Mouse (Mus musculus) lung, embryonic 15.5 days (tissue): ENCODE results near the gene Dctn2. TPM values are rescaled to one million over a fixed set of nuclear protein-coding genes. Genes with fewer than 3 reads are reported as not detected.
A peak's percentile ranks its signal among the peaks of the same experiment; 100 is the strongest.
"Not testable (repeated sequence)": the region's sequence is repeated elsewhere in the genome, so short reads cannot be mapped to it uniquely, and the experiment has no call there.

Experiments
- ATAC-seq: fragments of 200-750 bp; cut with Nextera tagmentation; 2 replicates; pipeline ENCODE4 v1.8.0; 2017; ENCODE audit warnings: moderate number of reproducible peaks, borderline replicate concordance; ENCODE audit not compliant: low FRiP score, low TSS enrichment; ENCODE audit errors: extremely low read depth
- H3K27ac ChIP-seq: fragments of 300-500 bp; sonication (generic); 2 replicates; pipeline ENCODE4 v1.5.1; 2015; ENCODE audit warnings: moderate library complexity, mild to moderate bottlenecking, inconsistent platforms
- H3K27me3 ChIP-seq: fragments of 300-500 bp; sonication (generic); 2 replicates; pipeline ENCODE4 v1.6.1; 2015; ENCODE audit warnings: inconsistent platforms
- H3K36me3 ChIP-seq: fragments of 300-500 bp; sonication (generic); 2 replicates; pipeline ENCODE4 v1.6.1; 2015; ENCODE audit warnings: inconsistent platforms
- H3K4me1 ChIP-seq: fragments of 300-500 bp; sonication (generic); 2 replicates; pipeline ENCODE4 v1.6.1; 2015; ENCODE audit warnings: inconsistent platforms
- H3K4me2 ChIP-seq: fragments of 300-500 bp; sonication (generic); 2 replicates; pipeline ENCODE4 v1.6.1; 2015; ENCODE audit warnings: inconsistent platforms, mild to moderate bottlenecking, moderate library complexity
- H3K4me3 ChIP-seq: fragments of 300-500 bp; sonication (generic); 2 replicates; pipeline ENCODE4 v1.5.1; 2015; ENCODE audit warnings: mild to moderate bottlenecking, inconsistent platforms
- H3K9ac ChIP-seq: fragments of 300-500 bp; sonication (generic); 2 replicates; pipeline ENCODE4 v1.6.1; 2015; ENCODE audit warnings: inconsistent platforms
- H3K9me3 ChIP-seq: fragments of 300-500 bp; sonication (generic); 2 replicates; pipeline ENCODE4 v1.6.1; 2016; ENCODE audit warnings: inconsistent platforms
- WGBS: fragments of 180-500 bp; shearing (Covaris S2); methylation state at CpG from one replicate; pipeline ENCODE4 v1.1.7; 2015; 5-methylcytosine and 5-hydroxymethylcytosine counted together
- polyA plus RNA-seq: library from polyadenylated mRNA; unstranded; fragments of >200 nt; fragmentation: Nextera tagmentation; extraction: Ambion mirVana; gene quantifications from 2 replicates; pipeline ENCODE4 v1.2.1, GENCODE M21; 2015

Dctn2 gene
- polyA plus RNA-seq, 1 experiment from 2014 or later, result 189 TPM

DNA sequence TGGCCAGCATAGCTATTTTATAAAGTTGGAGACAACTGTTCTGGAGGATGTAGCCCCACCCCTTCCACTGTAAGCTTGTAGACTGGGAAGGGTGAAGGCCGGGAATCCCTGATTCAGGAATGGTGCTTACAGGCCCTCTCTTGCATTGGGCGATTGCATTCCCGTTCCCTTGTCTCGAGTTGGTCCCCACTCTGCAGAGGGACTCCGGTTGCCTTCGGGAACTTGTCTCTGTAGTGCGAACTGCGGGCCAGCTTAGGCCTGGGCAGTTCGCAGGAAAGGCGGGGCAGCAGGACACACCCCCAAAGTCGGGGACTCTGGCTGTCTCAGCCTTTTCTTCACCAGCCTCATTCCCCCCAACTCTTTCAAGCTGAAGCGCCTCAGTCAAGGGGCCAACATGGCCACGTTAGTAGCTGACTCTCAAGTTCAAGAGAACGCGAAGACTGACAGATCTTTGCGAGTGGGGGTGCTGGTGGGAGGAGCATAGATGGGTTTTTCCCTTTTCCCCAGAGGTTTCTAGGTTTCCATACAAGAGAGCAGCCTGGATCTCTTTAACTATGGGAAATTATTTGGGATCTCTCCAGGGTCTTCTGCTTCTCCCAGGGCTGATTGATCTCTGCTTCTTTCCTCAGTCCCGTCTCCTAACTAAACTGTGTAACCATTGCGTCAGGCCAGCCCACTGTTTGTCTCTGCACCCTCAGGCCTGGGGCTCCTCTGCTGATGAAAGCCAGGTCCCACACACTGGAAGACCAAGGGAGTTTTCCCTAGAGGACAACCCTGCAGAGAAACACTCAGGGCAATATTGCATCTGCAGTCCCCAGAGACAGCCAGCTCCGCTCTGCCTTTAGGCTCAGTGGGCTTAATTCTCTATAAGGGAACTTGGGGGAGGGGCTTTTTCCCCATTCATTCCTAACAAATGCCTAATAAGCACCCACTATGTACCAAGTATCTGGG is 25.0 kb downstream of the Dctn2 start:
- H3K36me3 ChIP-seq, result peaks cover 44% of the 10 kb centered on the region
- H3K4me1 ChIP-seq, result peaks cover 45% of the 10 kb centered on the region
- H3K4me2 ChIP-seq, result peak overlapping the region; percentile 77
- no peaks in the 10 kb centered on the region for H3K27me3 ChIP-seq
- 3% methylated on average over 19 of the region's 19 CpGs for WGBS
- peak overlapping the region; percentile 59 for H3K9ac ChIP-seq
- H3K27ac ChIP-seq, result peak overlapping the region; percentile 100
- H3K9me3 ChIP-seq, result no peaks in the 10 kb centered on the region
- H3K4me3 ChIP-seq, result peak overlapping the region; percentile 76
- ATAC-seq, result peak; percentile 36

DNA sequence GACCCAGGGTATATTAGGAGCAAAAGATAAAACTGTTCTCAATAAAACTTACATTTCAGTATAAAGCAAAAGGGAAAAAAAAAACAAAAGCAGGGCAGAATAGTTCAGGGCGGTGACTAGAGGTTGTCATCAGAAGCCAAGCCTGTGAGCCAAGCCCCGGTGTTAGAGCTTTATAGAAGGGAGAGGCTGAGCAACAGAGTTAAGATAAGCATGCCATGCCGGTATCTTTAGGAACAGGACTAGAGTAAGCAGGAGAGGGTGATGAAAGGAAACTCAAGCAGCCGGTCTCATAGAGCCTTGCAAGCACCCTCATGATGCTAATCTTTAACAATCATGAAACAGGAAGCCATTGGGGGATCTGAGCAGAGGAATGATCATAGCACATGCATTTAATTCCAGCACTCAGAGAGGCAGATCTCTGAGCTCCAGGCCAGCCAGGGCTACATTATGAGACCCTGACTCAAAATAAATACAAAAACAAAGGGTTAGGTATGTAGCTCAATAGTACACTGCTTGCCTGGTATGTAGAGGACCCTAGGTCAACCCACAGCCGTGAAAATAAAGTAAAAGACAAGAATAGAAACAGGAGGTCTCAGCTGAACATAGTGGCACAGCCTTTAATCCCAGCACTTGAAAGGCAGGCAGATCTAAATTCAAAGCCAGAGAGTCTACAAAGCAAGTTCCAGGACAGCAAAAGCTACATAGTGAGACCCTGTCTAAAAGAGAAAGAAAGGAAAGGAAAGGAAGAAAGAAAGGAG is 25.9 kb downstream of the Dctn2 start:
- H3K4me1 ChIP-seq, result peaks cover 36% of the 10 kb centered on the region
- peak overlapping the region; percentile 76 for H3K4me3 ChIP-seq
- H3K9ac ChIP-seq, result peak overlapping the region; percentile 59
- 19% methylated on average over 5 of the region's 5 CpGs for WGBS
- H3K9me3 ChIP-seq, result no peaks in the 10 kb centered on the region
- ATAC-seq, result no peak
- H3K27ac ChIP-seq, result no peak overlapping the region
- H3K27me3 ChIP-seq, result no peaks in the 10 kb centered on the region
- peak overlapping the region; percentile 77 for H3K4me2 ChIP-seq
- peaks cover 41% of the 10 kb centered on the region for H3K36me3 ChIP-seq

DNA sequence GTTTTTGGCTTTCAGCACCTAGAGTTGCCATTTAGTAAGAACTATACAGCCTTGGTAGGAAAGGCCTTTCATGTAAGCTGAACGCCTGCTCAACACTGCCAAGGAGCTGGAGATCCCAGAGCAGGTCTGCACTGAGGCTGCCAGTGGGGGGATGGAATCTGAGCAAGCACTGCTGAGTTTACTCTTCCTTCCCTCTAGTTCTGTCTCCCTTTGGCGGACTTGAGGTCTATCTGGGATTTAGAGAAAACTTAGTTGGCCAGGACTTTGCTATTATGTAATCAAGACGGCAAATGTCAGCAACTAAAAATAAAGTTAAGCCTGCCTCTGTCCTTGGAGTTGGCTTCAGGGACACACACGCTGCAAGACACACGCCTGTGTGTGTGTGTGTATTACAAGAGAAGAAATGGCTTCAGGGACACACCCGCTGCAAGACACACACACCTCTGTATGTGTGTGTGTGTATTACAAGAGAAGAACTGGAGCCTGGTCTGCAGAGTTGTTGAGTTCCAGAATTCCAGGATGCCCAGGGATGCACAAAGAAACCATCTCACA is 26.9 kb downstream of the Dctn2 start:
- Histone ChIP-seq H3K4me1 (peaks cover 27% of the 10 kb centered on the region), H3K27ac (no peak overlapping the region), H3K27me3 (no peaks in the 10 kb centered on the region), H3K9me3 (no peaks in the 10 kb centered on the region), H3K9ac (no peak overlapping the region), H3K4me2 (no peak overlapping the region), H3K4me3 (no peak overlapping the region), H3K36me3 (peaks cover 47% of the 10 kb centered on the region)
- ATAC-seq, result no peak
- WGBS, result 64% methylated on average over 6 of the region's 6 CpGs

GRCm38 (mm10) chr10:127293590-127294113 is 27.5 kb downstream of the Dctn2 start:
- Histone ChIP-seq H3K9ac (no peak overlapping the region), H3K27ac (no peak overlapping the region), H3K9me3 (no peaks in the 10 kb centered on the region), H3K4me1 (peaks cover 27% of the 10 kb centered on the region), H3K36me3 (peaks cover 48% of the 10 kb centered on the region), H3K4me2 (no peak overlapping the region), H3K4me3 (no peak overlapping the region), H3K27me3 (no peaks in the 10 kb centered on the region)
- ATAC-seq, result no peak
- 78% methylated on average over 3 of the region's 3 CpGs for WGBS

GRCm38 (mm10) chr10:127294895-127295510 is 28.8 kb downstream of the Dctn2 start:
- Histone ChIP-seq H3K27me3 (no peaks in the 10 kb centered on the region), H3K4me3 (no peak overlapping the region), H3K4me2 (no peak overlapping the region), H3K9me3 (no peaks in the 10 kb centered on the region), H3K4me1 (peaks cover 19% of the 10 kb centered on the region), H3K36me3 (peaks cover 59% of the 10 kb centered on the region), H3K27ac (no peak overlapping the region), H3K9ac (no peak overlapping the region)
- no peak for ATAC-seq
- WGBS, result 91% methylated on average over 10 of the region's 10 CpGs

DNA sequence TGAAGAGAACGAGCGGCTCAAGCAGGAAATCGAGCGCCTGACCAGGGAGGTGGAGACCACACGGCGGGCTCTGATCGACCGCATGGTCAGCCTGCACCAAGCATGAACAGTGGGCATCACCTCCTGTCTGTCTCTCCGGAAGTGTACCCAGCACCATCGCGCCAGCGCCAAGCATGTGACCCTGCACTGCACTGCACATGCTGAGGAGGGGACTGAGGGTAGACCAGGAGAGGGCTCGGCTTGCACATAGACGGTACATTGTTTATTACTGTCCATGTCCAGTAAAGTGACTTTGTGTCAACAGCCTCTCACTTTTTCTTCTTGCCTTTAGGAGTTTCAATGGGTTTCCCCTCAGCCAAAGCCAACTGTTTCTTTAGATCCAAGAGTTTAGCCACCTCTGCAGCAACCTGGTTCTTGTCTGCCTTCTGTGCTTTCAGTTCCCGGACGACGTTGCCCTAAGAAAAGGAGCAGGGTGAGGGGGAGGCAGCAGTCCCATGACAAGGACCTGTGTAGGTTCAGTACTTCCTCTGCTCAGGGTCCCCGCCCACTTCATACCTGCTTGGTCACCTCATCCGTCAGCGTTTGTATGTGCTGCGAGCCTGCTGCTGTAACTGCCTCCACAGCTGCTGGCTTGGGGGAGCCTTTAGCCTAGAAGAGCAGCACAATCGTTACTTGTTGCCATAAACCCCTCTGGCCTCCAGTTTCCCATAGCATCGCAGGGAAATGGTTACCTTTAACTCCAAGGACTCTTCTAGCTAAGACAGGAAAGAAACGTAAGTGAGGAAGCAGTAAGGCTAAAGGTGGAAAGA is 30.0 kb downstream of the Dctn2 start:
- ATAC-seq, result no peak
- Histone ChIP-seq H3K27ac (no peak overlapping the region), H3K9ac (no peak overlapping the region), H3K4me1 (peaks cover 17% of the 10 kb centered on the region), H3K4me3 (no peak overlapping the region), H3K36me3 (peaks cover 70% of the 10 kb centered on the region), H3K9me3 (no peaks in the 10 kb centered on the region), H3K4me2 (no peak overlapping the region), H3K27me3 (no peaks in the 10 kb centered on the region)
- 85% methylated on average over 24 of the region's 24 CpGs for WGBS

DNA sequence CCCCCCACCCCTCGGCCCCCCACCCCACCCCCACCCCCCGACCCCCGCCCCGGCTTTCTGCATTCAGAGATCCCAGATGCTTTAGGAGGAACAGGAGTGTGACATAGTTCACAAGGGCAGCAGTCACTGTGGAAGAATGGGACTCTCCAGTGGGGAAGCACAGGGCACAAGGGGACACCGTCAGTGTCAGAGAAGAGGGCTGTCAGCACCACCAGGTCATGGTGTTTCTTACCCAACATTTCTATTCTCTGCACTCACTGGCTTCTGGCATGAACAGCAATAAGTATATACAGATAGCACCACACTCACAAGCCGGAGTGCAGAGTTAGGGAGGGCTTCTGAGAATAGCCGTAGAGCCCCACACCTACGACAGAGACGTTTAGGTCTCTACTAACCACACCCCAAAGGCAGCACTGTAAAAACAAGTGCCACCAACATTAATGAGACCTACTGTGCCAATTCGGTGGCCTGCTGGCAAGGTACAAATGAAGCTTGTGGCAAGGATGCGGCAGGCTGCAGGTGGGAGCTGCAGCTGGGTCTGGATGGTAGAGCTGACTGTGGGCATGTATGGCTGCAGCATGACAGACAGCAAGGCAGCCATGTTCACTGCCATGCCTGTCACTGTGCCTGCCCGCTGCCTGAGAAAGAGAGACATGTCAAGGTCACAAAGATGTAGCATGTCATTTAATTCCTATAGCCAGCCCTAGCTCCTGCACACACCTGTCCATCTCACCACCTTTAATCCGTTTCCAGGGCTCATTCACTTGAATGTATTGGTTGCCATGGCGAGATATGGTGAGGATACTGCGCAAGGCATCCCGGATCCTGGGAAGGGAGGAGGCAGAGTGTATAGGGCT is 31.1 kb downstream of the Dctn2 start:
- H3K4me2 ChIP-seq, result no peak overlapping the region
- H3K4me3 ChIP-seq, result no peak overlapping the region
- H3K9ac ChIP-seq, result no peak overlapping the region
- no peak overlapping the region for H3K27ac ChIP-seq
- no peaks in the 10 kb centered on the region for H3K9me3 ChIP-seq
- no peak for ATAC-seq
- H3K27me3 ChIP-seq, result no peaks in the 10 kb centered on the region
- peaks cover 8% of the 10 kb centered on the region for H3K4me1 ChIP-seq
- H3K36me3 ChIP-seq, result peaks cover 81% of the 10 kb centered on the region
- 84% methylated on average over 16 of the region's 16 CpGs for WGBS

GRCm38 (mm10) chr10:127300361-127300760 is 34.2 kb downstream of the Dctn2 start:
- ATAC-seq, result no peak
- peaks cover 89% of the 10 kb centered on the region for H3K36me3 ChIP-seq
- H3K4me3 ChIP-seq, result no peak overlapping the region
- no peak overlapping the region for H3K4me2 ChIP-seq
- H3K4me1 ChIP-seq, result no peaks in the 10 kb centered on the region
- no peak overlapping the region for H3K9ac ChIP-seq
- H3K27ac ChIP-seq, result no peak overlapping the region
- WGBS, result 90% methylated on average over 6 of the region's 6 CpGs
- no peaks in the 10 kb centered on the region for H3K9me3 ChIP-seq
- H3K27me3 ChIP-seq, result no peaks in the 10 kb centered on the region

DNA sequence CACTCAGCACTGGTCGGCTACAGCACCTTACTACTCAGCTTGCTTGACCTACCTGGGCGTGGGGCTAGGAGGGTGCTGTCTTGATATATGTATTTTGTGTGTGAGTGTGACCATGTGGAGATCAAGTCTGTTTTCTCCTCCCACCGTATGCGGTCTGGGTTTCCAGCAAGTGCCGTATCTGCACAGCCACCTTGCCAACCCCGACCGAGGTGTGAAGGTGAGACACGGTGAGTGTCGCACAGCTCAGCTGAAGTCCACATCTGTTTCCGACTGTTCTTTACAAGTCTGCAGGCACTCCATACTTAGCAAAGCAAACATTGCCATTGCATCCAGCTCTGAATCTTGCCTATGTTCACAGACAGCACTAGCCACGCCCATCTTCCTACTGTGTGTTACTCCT is 37.0 kb downstream of the Dctn2 start:
- no peak for ATAC-seq
- no peak overlapping the region for H3K4me3 ChIP-seq
- H3K9ac ChIP-seq, result no peak overlapping the region
- no peak overlapping the region for H3K27ac ChIP-seq
- no peak overlapping the region for H3K4me2 ChIP-seq
- no peaks in the 10 kb centered on the region for H3K27me3 ChIP-seq
- 86% methylated on average over 11 of the region's 11 CpGs for WGBS
- H3K9me3 ChIP-seq, result no peaks in the 10 kb centered on the region
- H3K36me3 ChIP-seq, result peaks cover 92% of the 10 kb centered on the region
- H3K4me1 ChIP-seq, result no peaks in the 10 kb centered on the region

GRCm38 (mm10) chr10:127309167-127309566 is 43.0 kb downstream of the Dctn2 start:
- H3K9ac ChIP-seq, ATAC-seq, H3K9me3 ChIP-seq, H3K4me2 ChIP-seq, H3K4me3 ChIP-seq, H3K27me3 ChIP-seq, H3K27ac ChIP-seq: not testable (repeated sequence)
- Histone ChIP-seq H3K4me1 (peaks cover 18% of the 10 kb centered on the region), H3K36me3 (peaks cover 54% of the 10 kb centered on the region)
- WGBS, result 85% methylated on average over 3 of the region's 3 CpGs
